8 mouse cellular contexts compared by ENCODE assay signal in the genomic region with DNA sequence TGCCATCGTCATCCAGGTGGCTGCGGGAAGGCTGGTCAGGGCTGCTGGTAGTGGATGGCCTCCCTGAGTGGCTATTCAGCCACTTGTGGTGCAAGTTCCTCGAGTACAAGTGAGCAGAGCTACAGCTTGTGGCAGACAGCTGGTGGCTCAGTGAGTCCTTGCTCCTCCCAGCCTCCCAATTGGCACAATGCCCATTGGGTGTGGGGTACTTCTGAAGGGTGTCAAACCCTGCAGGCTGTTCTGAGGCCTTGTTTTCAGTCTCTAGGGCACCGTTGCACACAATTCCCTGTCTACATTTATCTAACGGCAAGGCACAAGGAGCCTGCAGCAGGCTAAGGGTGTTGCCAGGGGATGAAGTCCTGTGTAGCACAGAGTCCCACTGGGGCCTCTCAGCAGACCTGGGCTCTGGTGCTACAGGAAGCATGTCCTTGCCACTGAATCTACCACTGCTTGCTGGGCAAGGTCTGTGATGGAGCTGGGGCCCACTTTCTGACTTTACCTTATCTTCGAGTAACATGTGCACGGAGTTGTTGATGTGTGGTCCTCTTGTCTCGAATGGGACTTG. TPM values are rescaled to one million over a fixed set of nuclear protein-coding genes. Genes with fewer than 3 reads are reported as not detected.
DNase-seq lines count a peak whose midpoint lies in the region; ATAC-seq and TF ChIP-seq lines count a peak whose summit lies in the region.

No protein-coding gene starts in this region.

- no peaks in the 10 kb centered on the region for H3K4me1 ChIP-seq in midbrain, postnatal 0 days (ENCODE audit: insufficient read depth, low read length)
- no peaks in the 10 kb centered on the region for H3K4me1 ChIP-seq in midbrain, embryonic 11.5 days (ENCODE audit: control insufficient read depth, insufficient read depth, low read length)

- H3K27ac ChIP-seq in midbrain, postnatal 0 days (ENCODE audit: low read depth, low read length), result no peak overlapping the region
- H3K27ac ChIP-seq in midbrain, embryonic 11.5 days (ENCODE audit: low read depth, low read length), result no peak overlapping the region

- 77% methylated on average over 8 of the region's 8 CpGs for WGBS in midbrain, postnatal 0 days
- WGBS in midbrain, embryonic 11.5 days, result 92% methylated on average over 8 of the region's 8 CpGs

- intact Hi-C loops in heart, postnatal 10 days (cut with DNase I), result no loop called here
- intact Hi-C loops in left cerebral cortex, postnatal 25 days (cut with DNase I), result no loop called here
- intact Hi-C loops in gastrocnemius, postnatal 36 days (cut with DNase I), result loop anchor here (5.0 kb wide), 1 partner anchor 165 kb away; no protein-coding TSS in a partner anchor

- H3K9me3 ChIP-seq in midbrain, postnatal 0 days (ENCODE audit: low read length), result no peaks in the 10 kb centered on the region
- no peaks in the 10 kb centered on the region for H3K9me3 ChIP-seq in midbrain, embryonic 11.5 days (ENCODE audit: control insufficient read depth, low read length)

- no peak for ATAC-seq in midbrain, postnatal 0 days (ENCODE audit: low FRiP score)
- no peak for ATAC-seq in midbrain, embryonic 11.5 days (ENCODE audit: low FRiP score)

- H3K36me3 ChIP-seq in midbrain, postnatal 0 days (ENCODE audit: insufficient read depth, low read length), result peaks cover 84% of the 10 kb centered on the region
- H3K36me3 ChIP-seq in midbrain, embryonic 11.5 days (ENCODE audit: control insufficient read depth, insufficient read depth, low read length), result peaks cover 28% of the 10 kb centered on the region

- peak; percentile 70 for DNase-seq in midbrain, postnatal 0 days (ENCODE audit: low spot score)
- no peak for DNase-seq in midbrain, embryonic 11.5 days (ENCODE audit: low spot score, missing footprints)
- DNase-seq in cerebellum, adult 8-10 months, result peak; percentile 28
- peak; percentile 44 to 48 for DNase-seq in heart, postnatal 10 days
- DNase-seq in lung, postnatal 4 days, result peak; percentile 62 to 81
- no peak for DNase-seq in left cerebral cortex, postnatal 25 days (ENCODE audit: low spot score in 2 of 2)
- DNase-seq in gastrocnemius, postnatal 36 days, result no peak
- DNase-seq in layer of hippocampus, adult 9-11 months, result no peak

- no peaks in the 10 kb centered on the region for H3K27me3 ChIP-seq in midbrain, postnatal 0 days (ENCODE audit: insufficient read depth, low read length)
- H3K27me3 ChIP-seq in midbrain, embryonic 11.5 days (ENCODE audit: control insufficient read depth, insufficient read depth, low read length), result no peaks in the 10 kb centered on the region

- H3K4me2 ChIP-seq in midbrain, postnatal 0 days (ENCODE audit: low read depth, low read length, poor library complexity, severe bottlenecking), result no peak overlapping the region
- H3K4me2 ChIP-seq in midbrain, embryonic 11.5 days, result no peak overlapping the region

- no peak for TF ChIP-seq CTCF in midbrain, postnatal 0 days (IDR thresholded peaks at IDR 0.05)

- H3K4me3 ChIP-seq in midbrain, postnatal 0 days (ENCODE audit: low read depth, low read length), result no peak overlapping the region
- H3K4me3 ChIP-seq in midbrain, embryonic 11.5 days (ENCODE audit: low read depth, low read length), result no peak overlapping the region

- H3K9ac ChIP-seq in midbrain, postnatal 0 days (replicated peaks; ENCODE audit: low read length, poor library complexity, severe bottlenecking), result no peak overlapping the region
- no peak overlapping the region for H3K9ac ChIP-seq in midbrain, embryonic 11.5 days (ENCODE audit: low read length)

RNA-seq across cellular contexts. Expression of gene Hormad2, which starts 46.6 kb away (rescaled TPM):
- total RNA-seq in midbrain, postnatal 0 days (2014; rRNA removed), result not detected in 2 replicates
- 0.10 TPM in 1 of 2 replicates, not detected in the other for polyA plus RNA-seq in midbrain, postnatal 0 days (2015; fragmentation: Nextera tagmentation; extraction: Ambion mirVana)
- polyA plus RNA-seq in midbrain, embryonic 11.5 days (2014; fragmentation: Nextera tagmentation; extraction: Ambion mirVana), result 0.07 TPM in 1 of 2 replicates, not detected in the other
- total RNA-seq in heart, postnatal 10 days (2021), result not detected
- total RNA-seq in left cerebral cortex, postnatal 25 days (2021), result not detected
- total RNA-seq in gastrocnemius, postnatal 36 days (2021), result not detected

Comparison
In these comparisons a context has a peak if more than half of its experiments do, and no peak if none do; other contexts are left out.
1. DNase-seq: peak in midbrain, postnatal 0 days (single experiment), cerebellum, adult 8-10 months (single experiment), heart, postnatal 10 days (2 of 2) and lung, postnatal 4 days (2 of 2); none in midbrain, embryonic 11.5 days (single experiment), left cerebral cortex, postnatal 25 days (0 of 2), gastrocnemius, postnatal 36 days (0 of 2) and layer of hippocampus, adult 9-11 months (single experiment).